Mouse (Mus musculus) thymus, adult 18-20 months (tissue): ENCODE data around the gene Ccnl1.
A peak's percentile ranks its signal among the peaks of the same experiment; 100 is the strongest.

Source experiments
- DNase-seq, 2 experiments: peaks; one replicate each; pipeline ENCODE4 v3.0.0; 2022; ENCODE audit warnings: mixed read lengths in 2 of 2

Ccnl1 gene

GRCm38 (mm10) chr3:65958840-65959185 lies 764 bp upstream of the Ccnl1 start:
- no peak for DNase-seq

GRCm38 (mm10) chr3:65957271-65958101 lies 563 bp downstream of the Ccnl1 start:
- DNase-seq: peak; percentile 65 to 71

DNA sequence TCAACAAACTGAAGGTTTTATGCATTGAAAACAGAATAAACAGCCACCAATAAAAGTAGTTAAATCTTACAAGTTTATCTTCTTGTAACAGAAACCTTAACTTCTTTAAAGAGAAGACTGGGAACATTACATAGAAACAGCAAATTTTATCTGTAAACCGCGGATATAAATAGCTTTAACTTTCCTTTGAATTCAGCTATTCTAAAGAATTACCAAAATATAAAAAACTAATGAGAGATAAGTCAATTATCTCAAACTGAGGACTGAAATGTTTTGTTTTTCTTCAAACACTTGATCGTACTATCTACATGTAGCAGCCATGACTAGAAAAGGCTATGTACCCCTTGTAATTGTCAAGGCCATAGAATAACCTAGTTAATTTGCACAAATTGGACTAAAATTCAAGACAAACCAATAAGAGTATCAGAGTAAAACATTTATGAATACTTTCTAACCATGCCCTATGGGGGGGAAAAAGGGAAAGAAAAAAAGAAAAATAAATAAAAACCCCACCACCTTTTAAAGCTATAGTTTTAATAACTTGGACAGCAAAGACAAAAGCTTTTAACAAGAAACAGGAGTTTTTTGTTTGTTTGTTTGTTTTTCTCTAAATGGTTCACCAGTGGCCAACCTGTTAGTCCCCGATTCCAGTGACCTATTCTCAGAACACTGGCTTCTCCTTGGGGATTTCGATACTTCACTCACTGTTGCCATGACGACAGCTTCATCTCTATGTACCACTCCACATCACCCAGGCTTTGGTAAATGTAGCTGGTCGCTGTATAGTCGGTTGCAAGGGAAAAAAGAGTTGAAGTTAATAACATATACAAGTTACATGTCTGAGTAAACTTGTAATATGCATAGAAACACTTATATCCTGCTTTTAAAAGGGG lies 3.3 kb downstream of the Ccnl1 start:
- DNase-seq: no peak

DNA sequence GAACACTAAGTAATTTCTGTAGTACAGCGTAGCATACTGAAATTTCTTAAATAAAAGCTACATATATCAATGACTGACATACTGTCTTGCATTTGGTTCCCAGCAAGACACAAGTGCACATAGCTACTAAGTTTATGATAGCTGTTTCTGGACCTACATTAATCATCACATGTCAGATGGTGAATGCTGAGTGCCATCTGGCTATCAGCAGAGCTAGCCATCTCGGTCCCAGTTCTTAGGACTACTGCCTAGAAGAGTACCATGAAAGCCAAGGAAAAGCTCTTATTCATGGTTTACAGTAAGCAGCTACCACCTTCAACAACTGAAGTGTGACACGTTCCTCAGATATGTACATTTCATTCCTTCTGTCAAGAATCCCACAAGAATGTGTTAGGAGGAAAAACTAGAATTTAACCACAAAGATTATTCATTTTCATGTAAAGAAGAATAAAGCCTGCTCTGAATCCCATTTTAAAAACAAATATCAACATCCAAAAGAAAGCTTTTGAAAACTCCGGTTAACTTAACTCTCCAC lies 7.2 kb downstream of the Ccnl1 start:
- no peak for DNase-seq

DNA sequence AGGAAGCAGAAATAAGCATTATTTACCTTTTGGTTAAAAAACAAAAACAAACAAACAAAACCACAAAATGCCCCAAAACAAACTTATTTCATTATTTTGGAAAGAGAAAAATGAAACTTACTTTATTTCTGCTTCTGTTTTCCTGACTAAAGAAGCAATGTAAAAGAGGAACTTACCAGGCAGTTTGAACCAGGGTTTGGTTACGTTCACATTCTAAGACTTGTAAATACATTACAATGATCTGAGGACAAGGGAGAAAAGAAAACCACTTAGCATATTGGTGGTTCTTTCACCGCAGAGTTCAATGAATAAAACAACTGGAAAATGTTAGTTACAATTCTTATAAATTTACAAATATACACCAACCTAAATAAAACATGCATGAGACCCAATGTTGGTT lies 7.7 kb downstream of the Ccnl1 start:
- DNase-seq: no peak

- DNase-seq: no peak
These were observed 12.6 kb downstream of the Ccnl1 start for GRCm38 (mm10) chr3:65945277-65945932.

GRCm38 (mm10) chr3:65944713-65945112 lies 13.3 kb downstream of the Ccnl1 start:
- no peak for DNase-seq

DNA sequence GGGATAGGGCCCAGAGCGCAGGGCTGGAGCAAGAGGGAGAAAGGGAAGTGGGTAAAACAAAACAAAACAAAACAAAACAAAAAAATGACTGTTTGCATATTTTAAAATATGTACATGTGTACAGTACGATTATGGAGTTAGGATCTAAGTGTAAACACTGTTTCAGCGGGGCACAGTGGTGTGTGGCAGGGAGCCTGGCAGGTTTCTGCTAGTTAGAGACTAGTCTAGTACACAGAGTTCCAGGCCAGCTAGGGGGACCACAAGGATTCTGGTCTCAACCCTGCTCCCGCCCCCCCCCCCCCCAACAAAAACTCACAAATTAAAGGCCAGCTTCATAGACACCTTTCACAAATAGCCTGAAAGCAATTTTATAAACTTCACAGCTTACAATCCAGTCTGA lies 14.6 kb downstream of the Ccnl1 start:
- DNase-seq: no peak

GRCm38 (mm10) chr3:65941052-65941451 lies 17.0 kb downstream of the Ccnl1 start:
- no peak for DNase-seq

- no peak for DNase-seq
These were observed 19.8 kb downstream of the Ccnl1 start for GRCm38 (mm10) chr3:65938211-65938610.

DNA sequence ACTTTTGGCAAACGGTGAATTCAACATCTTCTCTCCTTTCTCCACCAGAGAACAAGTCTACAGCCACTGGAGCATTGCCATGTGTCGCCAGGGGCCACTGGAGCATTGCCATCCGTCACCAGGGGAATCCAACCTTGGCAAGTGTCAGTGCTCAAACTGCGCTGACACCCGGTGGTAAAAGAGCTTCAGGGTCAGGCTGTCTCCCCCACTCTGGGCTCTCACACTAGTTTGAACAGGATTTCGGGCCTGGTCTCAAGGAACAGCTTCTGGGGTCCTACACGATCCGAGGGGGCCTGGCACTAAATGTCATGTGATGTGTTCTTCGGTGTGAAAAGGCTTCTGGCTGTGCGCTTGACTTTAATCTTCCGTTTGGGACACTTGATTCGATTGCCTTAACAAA lies 21.7 kb downstream of the Ccnl1 start:
- DNase-seq: no peak

GRCm38 (mm10) chr3:65935153-65935552 lies 22.9 kb downstream of the Ccnl1 start:
- DNase-seq: no peak

- no peak for DNase-seq
These were observed 24.3 kb downstream of the Ccnl1 start for GRCm38 (mm10) chr3:65933726-65934125.

DNA sequence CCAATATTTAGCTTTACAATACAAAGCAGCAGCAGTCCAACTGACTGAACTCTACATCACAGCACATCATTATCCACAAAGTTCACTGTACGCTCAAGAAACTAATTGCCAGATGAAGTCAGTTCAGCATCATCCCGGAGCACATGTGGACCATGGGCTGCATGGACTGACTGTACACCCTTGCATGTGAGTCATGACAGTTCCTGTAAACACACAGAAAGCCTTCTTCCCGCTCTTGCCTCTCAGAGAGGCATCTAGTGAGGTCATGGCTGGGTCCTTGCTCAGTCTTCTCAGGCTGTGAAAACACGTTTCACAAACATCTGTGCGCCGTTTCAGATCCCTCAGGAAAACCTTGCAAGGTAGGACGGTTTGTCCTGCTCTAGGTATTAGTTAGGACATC lies 26.5 kb downstream of the Ccnl1 start:
- no peak for DNase-seq

DNA sequence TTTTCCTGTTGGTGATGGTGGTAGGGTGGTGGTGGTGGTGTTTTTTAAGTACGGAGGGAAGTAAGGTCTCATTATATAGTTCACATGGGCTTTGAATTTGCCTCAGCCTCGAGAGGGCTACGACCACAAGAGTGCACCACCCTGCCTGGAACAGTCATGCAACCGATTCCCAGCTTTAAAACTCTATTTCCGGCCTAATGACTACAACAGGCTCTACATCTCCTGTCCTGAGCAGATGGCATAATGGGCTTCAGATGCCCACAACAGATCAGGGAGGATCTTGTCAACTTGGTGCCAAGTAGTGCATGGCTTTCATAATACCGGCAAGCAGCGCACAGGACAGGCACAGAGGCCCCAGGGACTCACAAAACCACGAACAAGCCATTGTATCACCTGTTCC lies 27.4 kb downstream of the Ccnl1 start:
- DNase-seq: no peak

GRCm38 (mm10) chr3:65929821-65930633 lies 28.0 kb downstream of the Ccnl1 start:
- peak in 1 of 2 experiments; percentile 39 for DNase-seq

GRCm38 (mm10) chr3:65929304-65929783 lies 28.7 kb downstream of the Ccnl1 start:
- DNase-seq: peak; percentile 29 to 30

DNA sequence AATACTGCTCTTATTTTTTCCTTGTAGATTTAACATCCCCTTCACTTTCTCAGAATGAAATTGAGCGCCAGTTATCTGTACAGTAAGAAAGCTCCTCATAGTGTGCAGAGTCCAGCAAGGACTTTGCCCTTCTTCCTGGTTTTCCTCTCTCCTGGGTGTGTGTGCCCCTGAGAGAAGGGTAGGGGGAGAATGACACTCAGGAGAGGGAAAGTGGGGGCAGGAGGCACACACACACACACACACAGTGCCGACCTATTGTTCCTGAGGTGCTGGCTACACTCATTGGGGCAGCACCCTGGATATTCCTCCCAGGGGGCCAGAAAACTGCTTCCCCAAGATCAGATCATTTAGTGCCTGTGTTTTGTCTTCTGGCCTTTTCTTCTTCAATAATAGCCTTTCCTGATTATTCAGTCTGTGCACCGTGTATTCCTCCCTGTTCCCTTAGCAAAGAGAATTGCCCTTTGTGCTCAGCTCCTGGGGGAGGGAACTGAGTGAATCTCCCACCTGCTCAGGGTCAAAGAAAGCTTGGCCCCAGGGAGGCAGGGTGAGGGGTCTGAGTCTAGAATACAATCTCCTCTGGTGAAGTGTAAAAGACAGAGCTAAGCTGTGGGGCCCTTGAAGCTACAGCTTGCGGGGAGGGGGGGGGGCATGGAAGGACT lies 29.3 kb downstream of the Ccnl1 start:
- DNase-seq: no peak

- DNase-seq: no peak
These were observed 30.4 kb downstream of the Ccnl1 start for GRCm38 (mm10) chr3:65927685-65928084.

GRCm38 (mm10) chr3:65927101-65927501 lies 30.9 kb downstream of the Ccnl1 start:
- no peak for DNase-seq

DNA sequence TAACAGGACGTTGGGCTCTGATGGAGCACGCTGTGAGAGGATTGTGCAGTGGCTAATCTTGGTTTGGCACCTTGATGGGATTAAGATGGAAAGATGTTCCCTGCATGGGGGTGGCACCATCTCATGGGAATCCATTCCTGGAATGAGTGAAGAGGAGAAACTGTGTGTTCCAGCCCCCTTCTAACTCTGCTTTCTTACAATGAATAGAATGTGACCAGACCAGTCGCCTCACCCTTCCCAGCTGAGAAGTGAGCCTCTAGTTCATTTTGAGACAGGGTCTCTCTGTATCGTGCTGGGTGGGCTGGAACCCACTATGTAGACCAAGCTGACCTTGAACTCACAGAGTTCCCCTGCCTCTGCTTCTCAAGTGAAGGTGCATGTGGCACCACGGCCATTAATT lies 31.6 kb downstream of the Ccnl1 start:
- DNase-seq: no peak
